Mouse (Mus musculus) cerebellum, adult 9-10 months (tissue): ENCODE data around the gene Pla2g4d.
"Not testable (repeated sequence)": the region's sequence is repeated elsewhere in the genome, so short reads cannot be mapped to it uniquely, and the experiment has no call there.

ENCODE experiments used
- DNase-seq: peaks from one replicate; pipeline ENCODE4 v3.0.0; 2022

Gene Pla2g4d

GRCm38 (mm10) chr2:120256259-120256658 is 32.7 kb downstream of the Pla2g4d start:
- DNase-seq = no peak

GRCm38 (mm10) chr2:120252644-120253043 is 36.4 kb downstream of the Pla2g4d start:
- DNase-seq = no peak

GRCm38 (mm10) chr2:120245421-120246016 is 43.5 kb downstream of the Pla2g4d start:
- peak; percentile 59 for DNase-seq

GRCm38 (mm10) chr2:120244679-120245420 is 44.1 kb downstream of the Pla2g4d start, which contains the start of gene Pla2g4e:
Gene Pla2g4e, minus strand, starts transcription at chr2:120245335.
- DNase-seq = peak; percentile 64

- DNase-seq = peak; percentile 56
These were observed 45.0 kb downstream of the Pla2g4d start for GRCm38 (mm10) chr2:120243995-120244394.

GRCm38 (mm10) chr2:120242791-120243467 is 46.1 kb downstream of the Pla2g4d start:
- DNase-seq = peak; percentile 63

GRCm38 (mm10) chr2:120238733-120239132 is 50.3 kb downstream of the Pla2g4d start:
- DNase-seq = not testable (repeated sequence)

GRCm38 (mm10) chr2:120237784-120238183 is 51.2 kb downstream of the Pla2g4d start:
- no peak for DNase-seq

- DNase-seq = no peak
These were observed 52.9 kb downstream of the Pla2g4d start for GRCm38 (mm10) chr2:120235947-120236640.

GRCm38 (mm10) chr2:120235381-120235780 is 53.6 kb downstream of the Pla2g4d start:
- DNase-seq = peak; percentile 62

GRCm38 (mm10) chr2:120231642-120232041 is 57.4 kb downstream of the Pla2g4d start:
- no peak for DNase-seq
